Mouse (Mus musculus) spleen, embryonic (tissue): ENCODE data around the gene Wiz.

Source experiments
- CTCF ChIA-PET: fragments of 350-600 bp; sonication (Branson Sonifier 250); formaldehyde crosslinking; loops from one replicate; lab custom pipeline; 2022; lab: Charles Lee

Wiz gene

GRCm38 (mm10) chr17:32389101-32389659 lies at the start of gene Wiz:
Wiz (minus strand) TSS chr17:32389439.
- CTCF ChIA-PET = interaction anchor here (0.6 kb wide), 1 partner anchor 42 kb away, joined by 3 read pairs; no protein-coding TSS in a partner anchor

DNA sequence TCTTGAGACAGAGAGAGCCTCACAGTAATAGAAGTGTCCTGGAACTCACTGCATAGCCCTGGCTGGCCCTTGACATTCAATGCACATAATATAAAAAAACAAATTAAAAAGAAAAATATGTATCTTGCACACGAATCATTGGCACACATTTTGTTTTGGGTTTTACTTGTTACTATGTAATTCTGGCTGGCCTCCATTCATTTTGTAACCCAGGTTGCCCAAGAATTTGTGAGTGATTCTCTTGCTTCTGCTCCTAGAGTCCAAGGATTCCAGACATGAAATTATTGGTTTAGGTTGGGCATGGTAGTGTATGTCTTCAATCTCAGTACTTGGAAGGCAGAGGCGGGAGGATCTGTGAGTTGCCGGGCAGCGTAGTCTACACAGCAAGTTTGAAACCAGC lies 47.9 kb upstream of the Wiz start:
- CTCF ChIA-PET = no interaction called here

- CTCF ChIA-PET = no interaction called here
Observed at GRCm38 (mm10) chr17:32435151-32435550, 45.9 kb upstream of the Wiz start.

DNA sequence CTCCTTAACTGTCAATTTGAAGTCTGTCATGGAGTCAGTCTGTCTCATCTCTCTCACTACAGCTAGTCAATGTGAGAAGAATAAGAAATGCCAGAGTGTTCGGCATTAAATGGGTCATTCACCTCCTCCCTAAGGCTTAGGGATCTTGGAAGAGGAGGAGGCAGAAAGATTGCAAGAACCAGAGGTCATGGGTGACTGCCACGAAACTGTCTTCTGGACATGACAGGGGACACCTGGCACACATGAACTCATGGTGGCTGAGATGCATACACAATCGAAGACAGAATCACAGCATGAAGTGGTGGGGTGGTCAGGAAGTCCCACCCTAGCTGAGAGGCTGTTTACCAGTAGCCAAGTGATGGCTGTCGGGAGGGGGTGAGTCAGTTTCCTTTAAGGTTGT lies 45.1 kb upstream of the Wiz start:
- CTCF ChIA-PET = no interaction called here

DNA sequence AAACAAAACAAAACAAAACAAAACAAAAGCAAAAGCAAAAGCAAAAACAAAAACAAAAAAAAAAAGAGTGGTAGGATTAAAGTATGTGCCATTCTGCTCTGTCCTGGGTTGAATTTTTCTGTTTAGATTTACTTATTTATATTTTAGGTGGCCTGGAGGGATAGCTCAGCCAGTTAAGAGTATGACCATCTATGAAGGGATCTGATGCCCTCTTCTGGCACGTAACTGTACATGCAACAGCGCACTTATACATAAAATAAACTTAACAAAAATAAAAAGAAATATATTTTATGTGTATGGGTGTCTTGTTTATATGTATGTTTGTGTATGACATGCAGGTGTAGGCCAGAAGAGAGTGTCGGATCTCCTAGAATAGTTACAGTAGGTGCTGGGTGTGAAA lies 42.7 kb upstream of the Wiz start:
- CTCF ChIA-PET = interaction anchor here (0.6 to 2.2 kb wide), 4 partner anchors 50 to 357 kb away, joined by 3 to 15 read pairs (median 9); no protein-coding TSS in a partner anchor

GRCm38 (mm10) chr17:32426610-32427009 lies 37.4 kb upstream of the Wiz start:
- CTCF ChIA-PET = interaction anchor here (0.6 kb wide), 1 partner anchor 23 kb away, joined by 3 read pairs; no protein-coding TSS in a partner anchor

- CTCF ChIA-PET = no interaction called here
Observed at GRCm38 (mm10) chr17:32424034-32424433, 34.8 kb upstream of the Wiz start, which contains the start of gene Pglyrp2. Pglyrp2 (minus strand) TSS chr17:32424167.

DNA sequence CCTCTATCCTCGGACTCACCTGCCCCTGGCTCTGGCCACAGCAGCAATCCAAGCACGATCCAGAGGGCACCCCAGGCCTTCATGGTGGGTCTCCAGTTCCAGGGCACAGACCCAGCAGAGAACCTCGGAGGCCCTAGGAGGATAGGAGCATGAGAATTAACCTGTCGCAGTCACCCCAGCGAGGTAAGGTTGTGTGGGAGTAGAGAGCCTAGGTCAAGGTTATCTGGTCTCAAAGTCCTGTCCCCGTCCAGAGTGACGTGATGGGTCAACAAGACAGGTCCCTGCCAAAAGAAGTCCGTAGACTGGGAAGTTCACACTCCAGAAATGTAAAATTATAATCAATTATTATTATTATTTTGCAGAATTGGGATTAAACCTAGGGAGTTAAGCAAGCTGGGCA lies 31.5 kb upstream of the Wiz start:
- CTCF ChIA-PET = no interaction called here

DNA sequence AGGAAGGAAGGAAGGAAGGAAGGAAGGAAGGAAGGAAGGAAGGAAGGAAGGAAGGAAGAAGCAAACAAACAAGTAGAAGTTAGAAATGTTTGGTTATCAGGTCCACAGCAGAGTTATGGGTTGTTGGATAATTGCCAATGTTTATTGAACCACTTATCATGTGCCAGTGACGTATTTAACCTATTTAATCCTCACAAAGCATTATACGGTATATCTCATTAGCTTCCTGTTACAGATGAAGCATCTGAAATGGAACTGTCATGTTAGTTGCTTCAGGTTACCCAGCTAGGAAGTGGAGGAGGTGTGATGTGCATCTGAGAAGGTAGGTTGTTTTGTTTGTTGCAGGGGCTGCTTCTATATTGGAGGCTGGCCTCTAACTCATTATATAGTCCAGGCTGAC lies 30.8 kb upstream of the Wiz start:
- CTCF ChIA-PET = interaction anchor here (0.8 kb wide), 1 partner anchor 100 kb away, joined by 6 read pairs; no protein-coding TSS in a partner anchor

- CTCF ChIA-PET = interaction anchor here (0.5 kb wide), 1 partner anchor 139 kb away, joined by 3 read pairs; no protein-coding TSS in a partner anchor
Observed at GRCm38 (mm10) chr17:32416771-32417170, 27.5 kb upstream of the Wiz start.

DNA sequence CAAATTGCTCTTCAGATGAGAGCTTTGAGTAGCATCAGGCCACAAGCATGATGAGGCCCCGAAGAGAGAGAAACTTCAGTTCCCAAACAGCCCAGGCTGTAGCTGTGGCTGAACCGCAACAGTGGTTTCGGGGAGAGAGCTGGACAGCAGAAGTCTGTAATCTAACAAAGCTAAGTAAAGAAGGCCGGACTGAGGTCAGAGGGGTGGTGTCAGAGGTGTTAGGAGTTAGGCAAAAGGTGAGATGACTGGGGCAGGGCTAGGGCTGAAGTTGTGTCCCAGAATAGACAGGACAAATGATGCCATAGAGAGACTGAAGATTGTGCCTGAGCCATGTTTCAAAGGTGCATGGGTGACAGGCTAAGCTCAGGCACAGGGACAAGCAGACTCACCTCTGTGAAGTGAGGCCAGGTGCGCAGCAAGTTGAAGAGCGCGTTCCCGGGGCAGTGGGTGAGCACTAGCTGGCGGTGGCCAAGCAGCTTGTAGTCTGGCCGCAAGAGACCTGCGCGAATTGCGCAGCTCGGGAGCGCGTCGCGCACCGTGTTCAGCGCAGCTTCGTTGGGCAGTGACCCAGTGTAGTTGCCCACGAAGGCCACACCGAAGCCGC lies 26.3 kb upstream of the Wiz start:
- CTCF ChIA-PET = no interaction called here

DNA sequence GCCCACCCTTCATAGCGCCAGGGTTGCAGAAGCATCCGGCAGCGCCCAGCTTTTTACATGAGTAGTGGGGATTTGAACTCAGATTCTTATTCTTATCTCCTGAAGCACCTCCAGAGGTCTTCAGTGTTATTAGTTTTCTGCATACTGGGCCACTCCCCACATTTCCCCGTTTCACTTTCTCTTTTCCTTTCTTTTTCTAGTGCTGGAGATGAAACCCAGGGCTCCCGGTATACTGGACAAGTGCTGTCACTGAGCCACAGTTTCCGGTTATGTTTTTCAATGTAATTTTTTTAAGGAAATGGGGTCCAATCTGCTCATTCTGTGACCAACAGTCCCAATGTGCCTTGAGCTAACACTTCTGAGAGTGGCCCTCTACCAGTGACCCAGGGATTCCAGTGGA lies 22.7 kb upstream of the Wiz start:
- CTCF ChIA-PET = no interaction called here

DNA sequence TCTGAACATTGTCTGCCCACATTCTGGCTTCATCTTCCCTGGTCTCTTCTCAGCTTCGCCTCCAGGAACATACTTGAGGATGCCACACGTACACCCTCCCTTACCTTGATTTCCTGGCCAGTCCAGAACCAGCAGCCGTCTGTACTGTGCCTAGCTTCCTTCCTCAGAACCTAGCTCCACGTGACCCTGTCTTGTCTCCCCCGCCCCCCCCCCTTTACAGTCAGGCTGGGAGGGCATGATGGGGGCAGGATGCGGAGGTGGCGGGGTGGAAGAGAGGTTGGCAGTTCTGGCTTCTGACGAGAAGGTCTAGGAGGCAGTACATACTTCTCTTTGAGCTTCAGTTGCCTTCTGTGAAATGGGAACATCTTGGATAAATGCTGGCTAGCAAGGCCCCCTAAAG lies 14.2 kb upstream of the Wiz start, which contains the start of gene Rasal3:
Gene Rasal3 (minus strand): TSS at position 167 of the 400 bp plus-strand sequence.
- CTCF ChIA-PET = interaction anchor here (0.5 to 1.0 kb wide), 3 partner anchors 23 to 1147 kb away, joined by 3 to 5 read pairs (median 3); no protein-coding TSS in a partner anchor

DNA sequence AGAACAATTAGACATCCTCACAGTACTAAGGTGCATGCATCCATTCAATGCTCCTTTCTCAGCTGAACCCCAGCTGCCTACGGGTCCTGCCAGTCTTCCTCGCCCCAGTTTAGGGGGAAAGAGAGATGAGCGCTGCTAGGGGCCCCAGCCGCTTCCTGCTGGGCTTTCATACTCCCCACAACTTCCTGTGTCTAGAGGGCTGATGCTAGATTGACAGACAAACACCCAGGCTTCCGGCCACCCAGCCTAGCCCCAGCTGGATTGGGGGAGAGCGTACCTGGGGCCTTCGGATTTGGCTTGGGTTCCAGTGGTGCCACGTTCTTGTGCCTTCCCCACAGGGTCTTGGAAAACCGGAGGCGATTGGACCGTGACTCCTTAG lies 13.5 kb upstream of the Wiz start:
- CTCF ChIA-PET = interaction anchor here (0.5 to 1.0 kb wide), 4 partner anchors 12 to 1148 kb away, joined by 3 to 6 read pairs (median 4); no protein-coding TSS in a partner anchor

DNA sequence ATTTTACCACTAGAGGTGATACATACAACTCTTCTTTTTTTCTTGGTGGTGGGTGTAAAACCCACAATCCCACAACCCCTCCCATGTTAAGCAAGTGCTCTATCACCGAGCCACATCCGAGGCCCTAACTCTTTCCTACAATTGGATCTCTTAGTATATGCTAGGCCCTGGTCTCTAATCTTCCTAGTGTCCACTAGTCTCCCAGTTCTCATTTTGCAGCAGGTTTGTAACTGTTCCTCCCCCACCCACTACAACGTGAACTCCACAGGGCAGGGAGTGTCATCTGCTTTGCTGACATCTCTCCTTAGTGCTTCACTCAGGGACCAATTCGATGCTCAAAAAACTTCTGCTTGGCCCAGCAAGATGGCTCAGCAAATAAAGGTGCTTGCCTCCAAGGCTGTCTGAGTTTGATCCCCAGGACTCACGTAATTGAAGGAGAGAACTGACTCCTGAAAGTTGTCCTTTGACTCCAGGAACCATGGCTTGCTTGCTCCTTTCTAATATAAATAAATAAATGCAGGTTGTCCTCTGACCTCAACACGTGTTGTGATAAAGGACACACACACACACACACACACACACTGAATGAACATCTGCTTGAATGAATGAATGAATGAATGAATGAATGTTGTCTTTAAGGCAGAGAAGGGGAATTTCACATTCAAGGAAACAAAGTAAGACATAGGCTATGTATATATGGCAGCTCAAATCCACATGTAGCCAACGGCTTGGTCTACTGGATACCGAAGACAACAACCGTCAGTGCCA lies 13.0 kb upstream of the Wiz start:
- CTCF ChIA-PET = interaction anchor here (0.5 to 1.0 kb wide), 3 partner anchors 11 to 51 kb away, joined by 3 to 6 read pairs (median 5); no protein-coding TSS in a partner anchor

GRCm38 (mm10) chr17:32396266-32396665 lies 7.0 kb upstream of the Wiz start:
- CTCF ChIA-PET = no interaction called here

DNA sequence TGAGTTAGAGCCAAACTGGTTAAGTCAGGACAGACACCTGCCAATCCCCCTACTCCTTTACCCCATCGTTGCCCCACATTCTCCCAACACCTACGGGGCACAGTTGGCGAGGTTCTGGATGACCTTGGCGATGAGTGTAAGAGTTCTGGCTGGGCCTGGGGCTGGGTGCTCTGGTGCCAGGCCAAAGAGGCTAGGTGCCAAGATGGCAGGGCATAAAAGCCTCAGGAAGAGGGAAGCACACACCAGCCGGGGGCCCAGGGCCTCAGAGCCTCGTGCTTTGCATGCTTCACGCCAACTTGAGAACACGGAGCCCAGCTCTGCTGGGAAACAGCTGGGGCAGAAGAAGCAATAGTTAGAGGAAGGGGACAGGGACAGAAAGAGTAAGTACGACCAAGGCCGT lies 4.7 kb upstream of the Wiz start:
- CTCF ChIA-PET = no interaction called here

DNA sequence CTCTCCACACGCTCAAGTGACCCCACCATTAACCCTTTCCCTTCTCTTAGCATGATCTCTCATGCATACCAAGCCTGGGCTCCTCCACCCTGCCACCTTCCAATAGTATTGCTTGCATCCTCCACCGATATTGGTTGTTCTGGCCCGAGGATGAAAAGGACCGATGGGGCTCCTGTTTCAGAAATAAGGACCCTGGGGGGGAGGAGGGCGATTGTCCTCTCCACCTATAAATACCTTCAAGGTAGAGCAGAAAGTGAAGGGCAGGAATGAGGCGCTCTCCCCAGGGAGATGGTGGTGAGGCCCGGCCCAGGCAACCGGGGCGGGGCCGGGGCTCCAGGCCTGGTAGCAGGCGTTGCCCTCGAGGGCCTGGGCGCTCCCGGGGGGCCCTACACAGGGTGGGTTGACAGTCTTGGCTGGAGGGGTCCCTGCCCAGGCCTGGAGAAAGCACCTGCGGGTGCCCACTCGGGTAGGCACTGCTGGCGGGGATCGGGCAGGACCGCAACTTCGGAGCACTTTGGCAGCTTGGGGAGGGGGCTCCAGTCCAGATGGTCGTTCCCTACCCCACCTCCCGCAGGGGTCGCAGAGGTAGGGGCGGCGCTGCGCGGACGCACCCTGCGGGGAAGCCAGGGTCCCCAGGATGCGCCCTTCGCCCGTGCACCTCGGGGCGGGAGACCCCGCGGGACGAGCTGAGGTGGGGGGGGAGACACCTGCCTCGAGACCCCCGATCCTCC lies 704 bp downstream of the Wiz start:
- CTCF ChIA-PET = no interaction called here

DNA sequence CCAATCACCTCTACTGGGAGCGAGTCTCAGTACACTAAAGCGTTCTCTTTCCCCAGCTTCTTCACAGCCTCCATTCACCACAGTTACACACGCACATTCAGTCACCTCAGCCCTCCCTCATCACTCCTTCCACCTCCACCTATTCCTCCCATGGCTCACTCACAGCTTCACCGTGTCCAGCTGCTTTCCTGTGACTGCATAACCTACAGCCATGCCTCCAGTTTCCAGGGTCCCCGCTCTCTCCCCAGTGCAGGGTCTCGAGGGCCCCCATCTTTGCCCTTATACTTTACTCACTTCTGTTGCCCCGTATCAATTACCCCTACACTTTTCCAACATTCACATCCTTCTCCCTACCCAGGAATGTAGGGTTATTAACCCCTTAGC lies 1.3 kb downstream of the Wiz start:
- CTCF ChIA-PET = no interaction called here

DNA sequence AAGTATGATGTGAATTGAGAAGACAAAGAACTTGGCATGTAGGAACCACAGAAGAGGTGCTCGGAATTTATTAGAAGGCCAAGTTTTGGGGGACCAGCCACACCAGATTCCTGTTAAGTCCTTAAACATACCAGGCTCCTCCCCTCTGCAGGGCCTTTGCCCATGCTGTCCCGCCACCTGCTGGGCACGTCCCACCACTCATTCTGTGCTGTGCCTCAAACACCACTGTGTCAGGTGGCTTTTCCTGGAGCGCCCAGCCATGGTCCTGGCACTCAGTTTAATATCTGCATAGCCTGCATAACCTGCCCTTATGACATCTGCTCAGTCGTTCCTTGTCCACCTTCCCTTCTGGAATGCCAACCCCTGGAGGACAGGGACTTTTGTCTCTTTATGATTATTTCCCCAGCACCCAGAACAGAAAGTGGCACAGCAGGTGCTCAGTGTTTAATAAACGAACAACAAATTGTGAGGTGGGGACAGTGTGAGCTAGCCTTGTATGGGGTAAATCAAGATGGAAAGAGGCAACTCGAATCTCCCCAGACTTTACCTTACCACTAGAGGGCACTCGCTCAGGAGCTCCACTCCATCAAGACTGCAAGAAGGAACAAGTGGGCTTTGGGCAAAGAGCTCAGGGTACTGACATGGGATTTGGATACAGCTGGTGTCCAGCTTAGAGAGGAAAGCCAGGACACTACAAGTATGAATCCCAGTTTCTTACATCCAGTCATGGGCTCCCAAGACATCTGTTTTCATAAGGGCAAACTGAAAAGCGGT lies 2.4 kb downstream of the Wiz start:
- CTCF ChIA-PET = no interaction called here

- CTCF ChIA-PET = interaction anchor here (0.6 kb wide), 1 partner anchor 141 kb away, joined by 3 read pairs; no protein-coding TSS in a partner anchor
Observed at GRCm38 (mm10) chr17:32383661-32384060, 5.6 kb downstream of the Wiz start.
